Mouse (Mus musculus) forebrain, embryonic 11.5 days (tissue): ENCODE measurements at regions not wholly inside any gene's neighbourhood (a gene's known extent, or its start where the extent isn't known, plus 50 kb on each side); places are given as distances from the start of the nearest gene placed in this dataset.

Source experiments
- ATAC-seq: fragments of 200-750 bp; cut with Nextera tagmentation; replicated peaks from 2 replicates; pipeline ENCODE4 v1.8.0; 2017; ENCODE audit warnings: moderate TSS enrichment; ENCODE audit not compliant: low FRiP score
- DNase-seq: peaks from one replicate; pipeline ENCODE4 v3.0.0-alpha.2; 2017; ENCODE audit warnings: low spot score
- H3K27ac ChIP-seq: fragments of 300-500 bp; sonication (generic); 2 replicates; pipeline ENCODE4 v1.5.1; 2014; ENCODE audit warnings: low read depth, low read length
- H3K27me3 ChIP-seq: fragments of 300-500 bp; sonication (generic); 2 replicates; pipeline ENCODE4 v1.6.1; 2014; ENCODE audit warnings: mild to moderate bottlenecking, low read length, mixed read lengths; ENCODE audit not compliant: control insufficient read depth, insufficient read depth
- H3K36me3 ChIP-seq: fragments of 300-500 bp; sonication (generic); 2 replicates; pipeline ENCODE4 v1.6.1; 2014; ENCODE audit warnings: mild to moderate bottlenecking, low read length, moderate library complexity, mixed read lengths; ENCODE audit not compliant: control insufficient read depth, insufficient read depth
- H3K4me1 ChIP-seq: fragments of 300-500 bp; sonication (generic); replicated peaks from 2 replicates; pipeline ENCODE4 v1.6.1; 2014; ENCODE audit warnings: low read length, mixed read lengths; ENCODE audit not compliant: control insufficient read depth, insufficient read depth
- H3K4me2 ChIP-seq: fragments of 300-500 bp; sonication (generic); 2 replicates; pipeline ENCODE4 v1.6.1; 2014; ENCODE audit warnings: low read depth, mild to moderate bottlenecking, low read length, moderate library complexity, mixed read lengths; ENCODE audit not compliant: severe bottlenecking
- H3K4me3 ChIP-seq: fragments of 300-500 bp; sonication (generic); 2 replicates; pipeline ENCODE4 v1.5.1; 2014; ENCODE audit warnings: low read depth, low read length
- H3K9ac ChIP-seq: fragments of 300-500 bp; sonication (generic); 2 replicates; pipeline ENCODE4 v1.6.1; 2014; ENCODE audit warnings: low read length
- H3K9me3 ChIP-seq: fragments of 300-500 bp; sonication (generic); 2 replicates; pipeline ENCODE4 v1.6.1; 2016; ENCODE audit warnings: low read length, mixed read lengths; ENCODE audit not compliant: control insufficient read depth
- WGBS: fragments of 180-500 bp; shearing (Covaris S2); extraction: QIAGEN DNeasy Blood & Tissue Kit; methylation state at CpG from one replicate; pipeline ENCODE4 v1.1.7; 2014; 5-methylcytosine and 5-hydroxymethylcytosine counted together

DNA sequence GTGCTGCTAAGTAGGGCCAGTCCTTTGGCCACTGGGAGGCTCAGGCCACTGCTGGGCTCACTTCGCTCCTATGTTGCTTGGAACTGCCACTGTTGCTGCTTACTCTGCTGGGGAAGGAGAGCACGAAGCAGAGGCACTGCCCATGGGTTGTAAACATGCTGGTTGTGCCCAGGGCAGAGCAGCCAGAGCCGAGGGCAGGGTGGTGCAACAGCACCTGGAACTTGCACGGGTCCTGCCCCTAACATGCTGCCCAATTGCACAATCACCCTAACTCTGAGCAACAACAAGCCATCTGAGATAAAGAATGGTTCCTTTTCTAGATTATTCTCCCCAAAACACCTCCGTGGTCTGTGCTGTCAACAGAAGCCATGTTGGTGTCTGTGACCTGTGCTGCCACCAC lies 219.5 kb upstream of the Dio3 start:
- Histone ChIP-seq H3K9ac (no peak overlapping the region), H3K4me3 (no peak overlapping the region), H3K4me1 (no peaks in the 10 kb centered on the region), H3K4me2 (no peak overlapping the region), H3K27ac (no peak overlapping the region), H3K36me3 (no peaks in the 10 kb centered on the region), H3K27me3 (no peaks in the 10 kb centered on the region), H3K9me3 (no peaks in the 10 kb centered on the region)
- WGBS, result 86% methylated on average over 5 of the region's 5 CpGs
- DNase-seq (peak; percentile 15), ATAC-seq (no peak)

DNA sequence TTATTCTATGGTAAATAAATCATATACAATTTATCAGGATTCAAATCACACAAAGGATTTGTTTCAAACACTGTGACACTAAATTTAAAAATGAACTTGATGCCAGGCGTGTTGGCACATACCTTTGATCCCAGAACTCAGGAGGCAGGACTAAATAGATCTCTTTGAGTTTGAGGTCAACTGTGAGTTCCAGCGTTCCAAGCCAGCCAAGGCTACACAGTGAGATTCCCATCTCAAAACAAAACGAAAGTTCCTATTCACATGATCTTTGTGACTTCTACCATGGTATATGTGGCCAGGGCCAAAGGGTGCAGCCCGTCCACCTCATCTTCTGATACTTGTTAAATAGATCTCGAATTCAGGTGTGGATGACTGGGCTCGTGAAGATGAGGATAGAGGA lies 216.9 kb upstream of the Dio3 start:
- Histone ChIP-seq H3K4me3 (no peak overlapping the region), H3K27me3 (no peaks in the 10 kb centered on the region), H3K4me1 (no peaks in the 10 kb centered on the region), H3K9ac (no peak overlapping the region), H3K36me3 (no peaks in the 10 kb centered on the region), H3K4me2 (no peak overlapping the region), H3K27ac (no peak overlapping the region), H3K9me3 (no peaks in the 10 kb centered on the region)
- DNase-seq (peak; percentile 26), ATAC-seq (no peak)
- WGBS, result 87% methylated on average over 6 of the region's 6 CpGs

DNA sequence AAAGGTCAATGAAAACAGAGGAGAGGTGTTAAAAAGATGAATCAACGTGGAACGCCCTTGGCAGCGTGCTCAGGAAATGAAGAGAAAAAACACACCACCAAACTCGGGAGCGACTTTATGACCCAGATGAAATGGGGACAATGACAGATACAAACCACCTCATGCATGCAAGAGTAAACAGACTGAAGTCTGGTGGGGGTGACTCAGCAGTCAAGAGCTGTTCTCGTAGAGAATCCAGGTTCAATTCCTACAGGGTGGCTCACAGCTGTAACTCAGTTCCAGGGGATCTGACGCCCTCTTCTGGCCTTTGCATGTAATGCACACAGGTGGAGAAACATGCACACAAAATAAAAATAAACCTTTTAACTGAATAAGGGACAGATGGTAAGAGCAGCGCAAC lies 215.9 kb upstream of the Dio3 start:
- Histone ChIP-seq H3K4me1 (no peaks in the 10 kb centered on the region), H3K9ac (no peak overlapping the region), H3K4me3 (no peak overlapping the region), H3K4me2 (no peak overlapping the region), H3K27me3 (no peaks in the 10 kb centered on the region), H3K36me3 (no peaks in the 10 kb centered on the region), H3K27ac (no peak overlapping the region), H3K9me3 (no peaks in the 10 kb centered on the region)
- 88% methylated on average over 8 of the region's 8 CpGs for WGBS
- peak; percentile 40 for DNase-seq
- no peak for ATAC-seq

DNA sequence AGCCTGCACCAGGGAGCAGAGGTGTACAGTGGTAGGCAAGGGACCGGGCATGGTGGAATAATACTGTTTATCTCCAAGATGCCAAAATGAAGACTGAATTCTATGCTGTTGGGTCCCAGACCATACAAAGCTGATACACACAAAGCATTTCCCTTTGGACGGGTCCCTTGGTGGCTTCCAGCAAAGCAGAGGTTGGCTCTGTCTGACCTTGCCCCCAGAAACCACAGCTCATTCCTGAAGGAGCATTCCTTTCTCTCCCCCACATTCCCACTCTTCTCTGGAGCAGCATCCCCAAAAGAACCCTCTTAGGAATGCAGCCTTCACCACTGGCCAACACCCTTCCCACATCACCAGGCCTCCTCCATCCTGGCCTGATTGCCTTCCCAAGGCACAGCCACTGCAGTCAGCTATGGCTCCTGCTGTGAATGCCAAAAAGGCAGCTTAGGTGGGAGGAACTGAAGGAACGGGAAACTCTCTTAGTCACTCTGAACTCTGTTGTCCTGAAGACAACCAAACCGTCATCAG lies 212.4 kb upstream of the Dio3 start:
- H3K27ac ChIP-seq, result no peak overlapping the region
- H3K36me3 ChIP-seq, result no peaks in the 10 kb centered on the region
- H3K9me3 ChIP-seq, result peaks cover 9% of the 10 kb centered on the region
- no peaks in the 10 kb centered on the region for H3K27me3 ChIP-seq
- H3K4me2 ChIP-seq, result no peak overlapping the region
- no peak overlapping the region for H3K9ac ChIP-seq
- H3K4me3 ChIP-seq, result no peak overlapping the region
- H3K4me1 ChIP-seq, result no peaks in the 10 kb centered on the region
- DNase-seq, result peak; percentile 35
- 64% methylated on average over 4 of the region's 4 CpGs for WGBS
- no peak for ATAC-seq

DNA sequence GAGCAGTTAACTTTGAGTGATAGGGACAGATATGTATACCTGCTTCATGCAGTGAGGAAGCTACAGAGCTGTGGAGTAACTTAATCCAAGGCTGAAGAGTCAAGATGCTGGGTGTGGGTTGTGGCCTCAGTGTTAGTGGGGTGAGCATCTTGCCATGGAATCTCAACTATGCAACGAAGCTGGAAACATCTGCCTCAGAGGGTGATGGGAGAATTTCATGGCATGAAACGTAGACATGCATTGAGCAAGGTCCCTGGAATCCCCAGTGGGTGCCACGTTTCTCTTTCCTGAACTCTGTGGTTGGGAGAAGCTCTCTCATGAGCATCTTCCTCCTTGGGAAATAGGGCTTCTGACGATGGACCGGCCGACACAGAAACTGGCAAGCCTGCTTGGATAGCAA lies 208.4 kb upstream of the Dio3 start:
- Histone ChIP-seq H3K4me3 (no peak overlapping the region), H3K27me3 (no peaks in the 10 kb centered on the region), H3K9ac (no peak overlapping the region), H3K4me1 (no peaks in the 10 kb centered on the region), H3K9me3 (peaks cover 9% of the 10 kb centered on the region), H3K27ac (no peak overlapping the region), H3K36me3 (no peaks in the 10 kb centered on the region), H3K4me2 (no peak overlapping the region)
- DNase-seq (no peak), ATAC-seq (no peak)
- WGBS, result 87% methylated on average over 6 of the region's 6 CpGs

DNA sequence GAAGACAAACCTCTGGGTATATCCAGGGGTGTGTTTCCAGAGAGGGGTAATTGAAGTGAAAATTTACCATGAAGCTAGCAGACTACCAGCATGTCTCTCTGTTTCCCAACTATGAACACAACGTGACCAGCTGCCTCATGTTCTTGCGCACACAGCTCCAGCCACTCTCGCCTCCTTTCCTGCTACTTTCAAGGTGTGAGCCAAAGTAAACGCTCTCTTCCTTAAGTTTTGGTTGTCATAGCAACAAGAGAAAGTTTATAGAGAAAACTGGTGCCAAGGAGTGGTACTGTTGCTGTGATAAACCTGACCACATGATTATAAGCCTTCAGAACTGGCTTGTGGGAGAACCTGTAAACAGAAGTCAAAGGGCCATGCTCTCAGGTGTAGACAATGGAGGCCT lies 207.0 kb upstream of the Dio3 start:
- WGBS, result 85% methylated on average over 4 of the region's 4 CpGs
- no peak overlapping the region for H3K27ac ChIP-seq
- no peak overlapping the region for H3K9ac ChIP-seq
- no peaks in the 10 kb centered on the region for H3K4me1 ChIP-seq
- H3K27me3 ChIP-seq, result no peaks in the 10 kb centered on the region
- H3K4me3 ChIP-seq, result no peak overlapping the region
- H3K9me3 ChIP-seq, result peaks cover 9% of the 10 kb centered on the region
- DNase-seq, result peak; percentile 13
- ATAC-seq, result no peak
- H3K36me3 ChIP-seq, result no peaks in the 10 kb centered on the region
- no peak overlapping the region for H3K4me2 ChIP-seq

DNA sequence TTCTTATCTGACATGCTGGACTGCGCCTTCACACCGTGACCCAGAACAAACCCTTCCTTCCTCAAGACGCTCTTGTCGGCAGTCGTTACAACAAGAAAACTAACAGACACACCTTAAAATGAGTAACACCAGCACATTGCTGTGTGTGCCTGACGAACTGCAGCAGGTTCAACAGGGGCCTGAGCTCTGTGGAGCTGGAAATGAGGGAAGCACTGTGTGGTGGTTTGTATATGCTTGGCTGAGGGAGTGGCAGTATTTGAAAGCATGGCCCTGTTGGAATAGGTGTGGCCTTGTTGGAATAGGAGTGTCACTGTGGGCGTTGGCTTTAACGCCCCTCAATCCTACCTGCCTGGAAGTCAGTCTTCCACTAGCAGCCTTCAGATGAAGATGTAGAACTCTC lies 203.9 kb upstream of the Dio3 start:
- DNase-seq, result peak; percentile 37
- Histone ChIP-seq H3K4me2 (no peak overlapping the region), H3K36me3 (no peaks in the 10 kb centered on the region), H3K9me3 (no peaks in the 10 kb centered on the region), H3K4me1 (no peaks in the 10 kb centered on the region), H3K27me3 (no peaks in the 10 kb centered on the region), H3K4me3 (no peak overlapping the region), H3K9ac (no peak overlapping the region), H3K27ac (no peak overlapping the region)
- WGBS, result 93% methylated on average over 8 of the region's 8 CpGs
- no peak for ATAC-seq

DNA sequence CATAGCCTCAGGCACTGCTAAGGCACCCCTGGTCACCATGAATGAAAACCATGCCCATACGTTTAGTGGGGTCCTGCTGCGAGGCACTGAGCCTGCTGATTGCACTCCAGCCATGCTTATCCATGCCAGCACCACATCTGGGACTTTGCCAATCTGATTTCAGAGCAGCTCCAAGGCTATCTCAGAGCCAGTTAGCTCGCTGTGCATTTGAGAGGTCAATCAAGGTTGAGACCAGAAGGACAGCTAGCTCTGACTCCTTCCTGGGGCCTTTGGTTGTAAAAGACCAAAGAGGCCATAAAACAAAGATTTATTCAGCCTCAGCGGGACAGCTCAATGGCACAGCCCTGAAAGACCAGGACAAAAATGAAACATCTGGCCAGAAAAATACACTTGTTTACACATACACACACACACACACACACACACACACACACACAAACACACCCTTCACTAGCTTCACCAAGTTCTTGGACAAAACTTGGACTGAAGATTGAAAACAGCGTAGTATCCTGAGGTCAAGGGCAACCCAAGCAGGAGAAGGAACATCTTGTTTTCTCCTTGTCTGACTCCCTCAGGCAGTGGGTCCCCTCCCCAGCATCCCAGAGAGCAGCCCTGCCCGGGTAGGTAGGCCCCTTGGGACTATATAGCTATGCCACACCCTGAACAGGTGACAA lies 201.5 kb upstream of the Dio3 start:
- Histone ChIP-seq H3K4me1 (no peaks in the 10 kb centered on the region), H3K4me2 (no peak overlapping the region), H3K27me3 (no peaks in the 10 kb centered on the region), H3K9me3 (no peaks in the 10 kb centered on the region), H3K36me3 (no peaks in the 10 kb centered on the region), H3K4me3 (no peak overlapping the region), H3K27ac (no peak overlapping the region), H3K9ac (no peak overlapping the region)
- DNase-seq (no peak), ATAC-seq (no peak)
- 86% methylated on average over 6 of the region's 6 CpGs for WGBS

DNA sequence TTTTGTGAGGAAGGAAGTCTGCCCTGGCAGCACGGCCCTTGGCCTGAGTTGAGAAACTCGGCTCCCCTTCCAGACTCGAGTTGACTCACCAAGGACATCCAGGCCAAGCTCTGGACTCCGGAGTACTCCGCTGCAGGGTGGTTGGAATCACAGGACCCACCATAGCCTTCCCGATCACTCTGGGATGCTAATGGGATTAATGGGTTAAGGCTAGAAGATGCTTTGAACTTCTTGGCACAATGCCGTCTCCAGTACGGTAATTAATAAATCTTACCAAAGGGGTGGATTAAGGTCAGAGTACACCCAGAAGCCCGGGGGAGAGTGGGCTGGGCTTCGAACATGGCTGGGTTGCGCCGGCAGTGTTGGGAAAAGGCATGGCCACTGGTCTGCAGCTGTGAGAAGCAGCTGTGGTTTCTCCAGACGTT lies 200.8 kb upstream of the Dio3 start:
- DNase-seq (no peak), ATAC-seq (no peak)
- no peak overlapping the region for H3K4me3 ChIP-seq
- H3K36me3 ChIP-seq, result no peaks in the 10 kb centered on the region
- no peak overlapping the region for H3K4me2 ChIP-seq
- H3K9ac ChIP-seq, result no peak overlapping the region
- H3K27me3 ChIP-seq, result no peaks in the 10 kb centered on the region
- no peak overlapping the region for H3K27ac ChIP-seq
- H3K9me3 ChIP-seq, result no peaks in the 10 kb centered on the region
- WGBS, result 69% methylated on average over 13 of the region's 13 CpGs
- no peaks in the 10 kb centered on the region for H3K4me1 ChIP-seq
